Mouse (Mus musculus): ENCODE measurements around the gene Olfr104-ps.

Gene Olfr104-ps

DNA sequence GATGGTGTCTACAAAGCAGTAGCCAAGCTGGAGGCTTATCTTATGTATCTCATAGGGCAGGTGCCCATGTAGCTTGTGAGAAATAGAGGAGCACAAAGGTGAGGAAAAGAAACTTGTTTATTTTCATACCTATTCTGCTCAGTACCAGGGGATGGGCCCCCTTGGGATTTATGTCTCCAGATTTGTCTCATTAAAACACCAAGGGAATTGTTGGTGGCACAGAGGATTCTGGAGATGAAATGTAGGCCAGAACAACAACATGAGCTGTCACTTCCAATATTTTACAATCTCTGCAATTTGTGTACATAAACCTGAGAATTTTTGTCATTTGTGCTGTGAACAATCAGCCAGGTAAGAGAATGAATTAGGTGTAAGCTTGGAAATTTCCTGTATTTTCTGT is at the start of gene Olfr104-ps:
Olfr104-ps (plus strand) TSS at position 301 of the 400 bp plus-strand sequence.
- DNase-seq: no peak

DNA sequence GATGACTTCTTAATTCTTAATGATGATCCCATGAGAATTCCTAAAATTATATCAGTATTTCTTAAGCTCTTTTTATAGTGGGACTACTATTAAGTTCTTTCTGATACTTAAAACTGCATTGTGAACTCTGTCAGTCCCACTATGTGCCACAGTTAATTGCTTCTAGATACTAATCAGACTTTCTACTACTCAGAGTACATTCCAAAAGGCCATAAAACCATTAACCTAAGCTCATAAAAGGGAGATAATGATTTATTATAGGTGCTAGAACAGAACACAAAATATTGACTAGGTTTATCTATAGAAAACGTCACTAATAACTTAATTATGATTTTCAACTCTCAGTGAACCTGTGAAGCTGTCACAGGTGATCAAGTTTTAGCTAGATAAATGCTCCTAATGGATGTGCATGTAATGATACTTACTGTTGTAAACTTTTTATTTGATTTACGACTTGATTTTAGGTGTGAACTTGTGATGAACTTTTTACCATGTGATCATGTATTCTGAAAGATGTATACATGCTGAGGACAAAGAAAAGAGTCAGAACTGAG is 49.2 kb upstream of the Olfr104-ps start:
- DNase-seq: no peak

DNA sequence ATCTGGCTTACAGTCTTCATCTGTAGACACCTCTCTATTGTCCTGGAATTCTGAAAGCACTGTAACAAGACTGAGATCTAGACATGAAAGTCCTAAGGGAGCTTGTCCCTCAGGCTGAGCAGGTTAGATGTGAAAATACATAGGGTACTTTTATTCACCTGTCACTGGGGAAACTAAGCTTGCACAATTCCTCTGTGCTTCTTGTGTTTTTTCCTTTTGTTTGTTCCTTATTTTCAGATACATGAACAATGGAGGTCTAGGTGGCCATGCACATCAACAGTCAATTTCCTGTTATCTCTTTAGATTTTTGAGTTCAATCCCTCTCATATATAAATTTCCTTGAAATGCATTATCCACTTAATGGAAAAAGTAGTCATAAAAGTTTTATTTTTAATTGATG is 42.4 kb upstream of the Olfr104-ps start, which contains the start of gene Olfr102:
Olfr102 (minus strand) TSS at position 101 of the 400 bp plus-strand sequence.
- no peak for DNase-seq

- DNase-seq: no peak
Measured at GRCm38 (mm10) chr17:37339598-37339997, 19.8 kb upstream of the Olfr104-ps start, which contains the start of gene Olfr103. Olfr103 (minus strand) TSS chr17:37339698.

- DNase-seq: no peak
Measured at GRCm38 (mm10) chr17:37378733-37379132, 19.4 kb downstream of the Olfr104-ps start, which contains the start of gene Olfr105-ps. Olfr105-ps (plus strand) TSS chr17:37379033.

GRCm38 (mm10) chr17:37390093-37390492 is 30.7 kb downstream of the Olfr104-ps start, which contains the start of gene Olfr106-ps:
Olfr106-ps (plus strand) TSS chr17:37390393.
- DNase-seq: no peak

GRCm38 (mm10) chr17:37398926-37399325 is 39.5 kb downstream of the Olfr104-ps start, which contains the start of gene Olfr107:
Olfr107 (plus strand) TSS chr17:37399226.
- DNase-seq: no peak

- no peak for DNase-seq
Measured at GRCm38 (mm10) chr17:37413380-37413779, 54.0 kb downstream of the Olfr104-ps start.

Measured in cerebellum, adult 9-11 months (tissue).